Mouse (Mus musculus) heart, adult 11 months (tissue): ENCODE measurements around the gene Atp13a3.
"Not testable (repeated sequence)": the region's sequence is repeated elsewhere in the genome, so short reads cannot be mapped to it uniquely, and the experiment has no call there.

Source experiments
- DNase-seq: peaks from one replicate; pipeline ENCODE4 v3.0.0; 2022

Gene Atp13a3

GRCm38 (mm10) chr16:30410914-30411313 lies 5.1 kb upstream of the Atp13a3 start:
- DNase-seq = no peak

DNA sequence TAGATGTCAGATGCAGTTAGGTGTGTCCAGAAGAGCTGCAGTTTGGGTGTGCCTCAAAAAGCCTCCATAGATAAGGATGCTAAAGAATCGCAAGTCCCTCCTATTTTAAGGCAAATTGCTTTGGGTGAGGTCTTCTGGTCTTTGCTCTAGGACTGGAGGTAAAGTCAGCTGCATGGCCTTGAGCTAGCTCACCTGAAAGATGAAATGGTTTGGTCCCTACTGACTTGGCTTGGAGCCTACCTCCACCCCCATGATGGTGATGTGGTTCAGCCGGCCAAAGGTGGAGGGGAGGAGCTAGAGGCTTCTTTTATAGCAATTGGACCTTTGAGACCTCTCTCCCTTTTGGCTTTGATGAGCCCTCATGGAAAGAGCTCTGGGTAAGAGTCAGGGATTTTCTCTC lies 1.7 kb upstream of the Atp13a3 start:
- no peak for DNase-seq

- DNase-seq = no peak
Observed at GRCm38 (mm10) chr16:30403528-30403927, 2.2 kb downstream of the Atp13a3 start.

GRCm38 (mm10) chr16:30397127-30398057 lies 8.4 kb downstream of the Atp13a3 start:
- peak; percentile 95 for DNase-seq

- peak; percentile 95 for DNase-seq
Observed at GRCm38 (mm10) chr16:30395136-30395535, 10.6 kb downstream of the Atp13a3 start.

GRCm38 (mm10) chr16:30390650-30391340 lies 15.0 kb downstream of the Atp13a3 start:
- DNase-seq = peak; percentile 88

- peak; percentile 91 for DNase-seq
Observed at GRCm38 (mm10) chr16:30389831-30390649, 15.7 kb downstream of the Atp13a3 start.

GRCm38 (mm10) chr16:30389210-30389684 lies 16.5 kb downstream of the Atp13a3 start:
- DNase-seq = peak; percentile 94

DNA sequence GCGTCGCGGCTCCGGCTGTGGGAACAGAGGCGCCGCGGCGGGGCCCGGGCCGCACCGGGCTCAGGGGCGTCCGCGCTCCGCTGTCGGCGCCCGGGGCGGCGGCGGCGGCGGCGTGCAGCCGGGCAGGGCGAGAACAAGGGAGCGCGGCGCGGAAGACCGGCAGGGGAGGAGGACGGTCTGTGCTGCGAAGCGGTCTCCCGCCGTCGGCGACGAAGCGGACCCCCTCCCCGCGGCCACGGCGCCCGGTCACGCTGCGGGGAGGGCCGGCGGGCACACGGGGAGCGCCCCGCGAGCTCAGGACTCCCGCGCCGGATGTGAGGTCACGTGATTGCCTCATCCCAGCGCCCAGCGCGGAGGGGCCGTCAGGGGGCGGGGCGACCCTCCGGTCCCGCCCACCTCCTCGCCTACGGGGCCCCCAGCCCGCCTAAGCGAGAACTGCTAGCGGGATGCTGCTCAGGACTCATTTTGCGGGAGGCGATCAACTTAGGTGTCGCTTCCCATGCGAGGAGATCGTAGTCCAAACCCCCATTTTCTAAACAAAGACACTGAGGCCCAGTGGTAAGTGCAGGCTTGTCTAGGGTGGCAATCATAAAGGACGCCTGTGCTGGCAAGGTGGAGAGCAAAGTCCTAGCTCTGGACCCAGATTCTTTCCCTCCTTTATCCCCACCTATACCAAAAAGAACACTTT lies 17.1 kb downstream of the Atp13a3 start:
- peak; percentile 99 for DNase-seq

DNA sequence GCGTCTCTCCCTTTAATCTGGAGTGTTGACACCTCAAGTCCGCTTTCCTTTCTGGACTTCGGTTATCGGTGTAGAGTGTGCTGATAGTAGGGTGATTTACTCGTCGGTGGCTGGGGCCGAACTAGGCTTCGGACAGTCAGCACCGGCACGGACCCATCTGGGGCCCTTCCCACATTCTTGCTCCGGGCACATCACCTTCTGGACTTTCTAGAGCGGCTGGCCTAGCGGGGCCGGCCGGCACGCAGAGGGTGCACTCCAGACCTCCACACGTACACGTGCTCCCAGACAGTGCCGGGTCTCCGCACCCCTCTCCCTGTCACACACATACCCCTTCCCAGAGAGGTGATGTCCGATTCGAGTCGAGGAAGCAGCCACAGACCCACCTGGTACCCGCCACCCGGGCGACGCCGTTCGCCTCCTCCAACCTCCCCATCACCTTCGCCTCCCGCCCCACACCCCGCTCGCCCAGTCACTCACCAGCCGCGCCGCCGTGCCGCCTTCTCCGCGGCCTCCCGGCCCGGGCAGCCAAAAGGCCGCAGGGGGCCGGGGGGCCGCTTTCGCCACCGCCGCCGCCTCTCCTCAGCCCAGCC lies 17.8 kb downstream of the Atp13a3 start:
- DNase-seq = peak; percentile 95

DNA sequence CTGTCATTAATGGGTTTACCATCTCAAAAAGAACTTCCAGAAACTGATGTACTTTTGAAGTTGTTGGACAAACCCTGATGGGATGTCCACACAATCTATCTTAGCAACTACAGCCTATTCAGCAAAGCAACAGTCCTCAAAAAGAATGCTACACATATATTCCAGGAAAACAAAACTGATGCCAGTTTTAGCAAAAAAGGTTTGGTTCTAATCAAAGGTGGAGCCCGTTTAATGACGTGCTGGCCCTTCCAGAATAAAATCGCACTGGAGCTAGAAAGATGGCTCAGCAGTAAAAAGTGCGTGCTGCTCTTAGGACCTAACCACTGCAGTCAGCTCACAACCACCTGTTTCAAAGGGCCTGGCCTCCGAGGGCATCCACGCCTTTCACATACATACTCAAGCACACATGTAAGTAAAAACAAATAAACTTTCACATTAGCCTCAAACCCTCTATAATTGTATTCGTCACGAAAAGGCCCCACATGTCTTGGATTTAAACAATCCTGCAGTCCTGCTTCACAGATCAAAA lies 18.8 kb downstream of the Atp13a3 start:
- peak; percentile 74 for DNase-seq

- DNase-seq = no peak
Observed at GRCm38 (mm10) chr16:30385531-30385930, 20.2 kb downstream of the Atp13a3 start.

DNA sequence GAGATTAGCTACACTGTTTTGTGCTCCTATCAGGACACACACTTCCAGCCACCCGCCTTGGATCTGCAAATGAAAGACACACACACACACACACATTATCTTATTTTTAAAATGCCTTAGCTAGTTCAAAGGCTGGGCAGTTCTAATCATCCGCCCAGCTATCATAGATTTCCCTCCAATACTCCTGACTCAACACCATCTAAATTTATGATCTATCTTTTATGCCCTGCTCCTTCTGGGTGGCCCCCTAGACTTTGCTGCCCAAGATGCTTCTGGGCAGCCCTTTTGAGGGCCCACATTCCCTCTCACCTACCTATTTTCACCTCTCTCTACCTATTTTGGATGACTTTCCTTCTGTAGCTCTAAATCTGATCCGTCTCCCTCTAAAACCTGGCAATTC lies 29.5 kb downstream of the Atp13a3 start:
- DNase-seq = peak; percentile 54

DNA sequence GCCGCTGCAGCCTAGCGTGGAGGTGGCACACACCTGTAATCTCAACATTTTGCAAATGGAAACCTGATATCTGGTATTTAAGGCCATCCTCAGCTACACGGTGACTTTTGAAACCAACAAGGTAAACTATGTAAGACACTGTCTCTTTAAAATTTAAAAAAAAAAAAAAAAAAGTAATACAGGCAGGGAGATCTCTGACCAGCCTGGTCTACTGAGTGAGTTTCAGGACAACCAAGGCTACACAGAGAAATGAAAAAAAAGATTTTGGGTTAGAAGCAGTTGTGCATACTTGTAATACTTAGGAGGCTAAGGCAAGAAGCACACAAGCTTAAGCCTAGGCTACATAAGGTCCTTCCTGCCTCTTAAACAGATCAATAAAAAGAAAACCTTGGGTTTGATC lies 30.8 kb downstream of the Atp13a3 start:
- DNase-seq = peak; percentile 27

- DNase-seq = peak; percentile 45
Observed at GRCm38 (mm10) chr16:30374266-30374665, 31.5 kb downstream of the Atp13a3 start.

GRCm38 (mm10) chr16:30373286-30373685 lies 32.5 kb downstream of the Atp13a3 start:
- peak; percentile 22 for DNase-seq

DNA sequence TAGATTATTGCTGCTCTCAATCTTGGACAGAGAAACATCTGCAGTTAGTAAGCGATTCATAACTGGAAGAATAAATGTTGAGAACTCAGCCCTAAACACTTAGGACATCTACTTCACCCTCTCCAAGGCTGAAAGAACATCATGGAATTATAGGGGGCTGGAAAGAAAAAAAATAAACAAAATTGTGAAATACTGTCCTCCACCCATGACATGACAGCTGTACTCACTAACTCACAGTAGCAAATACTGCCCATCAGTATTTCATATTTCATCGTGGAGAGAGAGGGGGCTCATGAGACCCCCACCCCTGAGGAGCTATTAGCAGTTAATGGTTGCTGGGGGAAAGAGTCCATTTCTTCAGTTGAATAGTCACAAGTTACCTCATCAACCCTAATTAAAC lies 38.4 kb downstream of the Atp13a3 start:
- DNase-seq = peak; percentile 7

GRCm38 (mm10) chr16:30364604-30365003 lies 41.2 kb downstream of the Atp13a3 start:
- peak; percentile 61 for DNase-seq

DNA sequence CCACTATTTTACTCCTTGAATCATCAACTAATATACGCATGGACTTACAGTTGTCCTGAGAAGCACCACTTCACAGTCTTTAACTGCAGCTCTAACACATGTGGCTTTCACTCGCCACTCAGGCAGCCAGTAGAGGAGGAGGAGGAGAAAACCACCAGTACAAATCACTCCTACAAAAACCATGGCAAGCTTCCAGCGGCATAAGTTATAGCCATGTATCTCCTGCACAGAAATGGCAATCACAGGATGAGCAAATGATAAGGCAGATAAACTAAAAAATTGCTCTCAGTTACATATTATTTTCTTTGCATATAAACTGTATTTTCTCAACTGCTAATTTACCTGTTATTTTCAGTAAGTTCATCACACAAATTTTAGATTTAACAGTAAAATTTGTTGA lies 43.2 kb downstream of the Atp13a3 start:
- no peak for DNase-seq

GRCm38 (mm10) chr16:30353489-30353888 lies 52.3 kb downstream of the Atp13a3 start:
- DNase-seq = not testable (repeated sequence)

- DNase-seq = no peak
Observed at GRCm38 (mm10) chr16:30314236-30314635, 91.5 kb downstream of the Atp13a3 start.

GRCm38 (mm10) chr16:30310647-30311046 lies 95.1 kb downstream of the Atp13a3 start, which contains the start of gene Gp5:
Gene Gp5, minus strand, starts transcription at chr16:30310779.
- no peak for DNase-seq
